Mouse (Mus musculus): Measurements from ENCODE around the gene Slc9a3r2.
"Not testable (repeated sequence)": the region's sequence is repeated elsewhere in the genome, so short reads cannot be mapped to it uniquely, and the experiment has no call there.

The Slc9a3r2 gene

GRCm38 (mm10) chr17:24667416-24667815 is 17.3 kb upstream of the Slc9a3r2 start:
- DNase-seq (ENCODE audit: low read depth, low spot score), result no peak

GRCm38 (mm10) chr17:24667011-24667410 is 16.9 kb upstream of the Slc9a3r2 start:
- DNase-seq (ENCODE audit: low read depth, low spot score), result not testable (repeated sequence)

GRCm38 (mm10) chr17:24658017-24658758 is 8.1 kb upstream of the Slc9a3r2 start, which contains the start of gene Npw:
Gene Npw, minus strand, starts transcription at chr17:24658457.
- no peak for DNase-seq (ENCODE audit: low read depth, low spot score)

GRCm38 (mm10) chr17:24654969-24655368 is 4.8 kb upstream of the Slc9a3r2 start:
- no peak for DNase-seq (ENCODE audit: low read depth, low spot score)

- DNase-seq (ENCODE audit: low read depth, low spot score), result no peak
Observed at GRCm38 (mm10) chr17:24653967-24654710, 4.0 kb upstream of the Slc9a3r2 start.

GRCm38 (mm10) chr17:24651835-24652234 is 1.7 kb upstream of the Slc9a3r2 start:
- DNase-seq (ENCODE audit: low read depth, low spot score), result no peak

GRCm38 (mm10) chr17:24650766-24651165 is 639 bp upstream of the Slc9a3r2 start:
- no peak for DNase-seq (ENCODE audit: low read depth, low spot score)

- DNase-seq (ENCODE audit: low read depth, low spot score), result no peak
Observed at GRCm38 (mm10) chr17:24649581-24650069, 502 bp downstream of the Slc9a3r2 start.

- DNase-seq (ENCODE audit: low read depth, low spot score), result no peak
Observed at GRCm38 (mm10) chr17:24648731-24649377, 1.3 kb downstream of the Slc9a3r2 start.

- no peak for DNase-seq (ENCODE audit: low read depth, low spot score)
Observed at GRCm38 (mm10) chr17:24647493-24647892, 2.6 kb downstream of the Slc9a3r2 start.

GRCm38 (mm10) chr17:24646381-24646780 is 3.7 kb downstream of the Slc9a3r2 start:
- no peak for DNase-seq (ENCODE audit: low read depth, low spot score)

GRCm38 (mm10) chr17:24645916-24646315 is 4.2 kb downstream of the Slc9a3r2 start:
- DNase-seq (ENCODE audit: low read depth, low spot score), result no peak

GRCm38 (mm10) chr17:24644875-24645721 is 5.0 kb downstream of the Slc9a3r2 start:
- DNase-seq (ENCODE audit: low read depth, low spot score), result no peak

GRCm38 (mm10) chr17:24644030-24644715 is 6.0 kb downstream of the Slc9a3r2 start:
- DNase-seq (ENCODE audit: low read depth, low spot score), result no peak

GRCm38 (mm10) chr17:24642791-24643343 is 7.3 kb downstream of the Slc9a3r2 start:
- DNase-seq (ENCODE audit: low read depth, low spot score), result no peak

- no peak for DNase-seq (ENCODE audit: low read depth, low spot score)
Observed at GRCm38 (mm10) chr17:24641944-24642343, 8.2 kb downstream of the Slc9a3r2 start.

GRCm38 (mm10) chr17:24640581-24640980 is 9.5 kb downstream of the Slc9a3r2 start:
- no peak for DNase-seq (ENCODE audit: low read depth, low spot score)

GRCm38 (mm10) chr17:24640119-24640518 is 10.0 kb downstream of the Slc9a3r2 start:
- no peak for DNase-seq (ENCODE audit: low read depth, low spot score)

GRCm38 (mm10) chr17:24639571-24639988 is 10.5 kb downstream of the Slc9a3r2 start:
- DNase-seq (ENCODE audit: low read depth, low spot score), result no peak

- no peak for DNase-seq (ENCODE audit: low read depth, low spot score)
Observed at GRCm38 (mm10) chr17:24638840-24639239, 11.3 kb downstream of the Slc9a3r2 start.

Measured in WW6 (cell line).